Mouse (Mus musculus) forebrain, embryonic 15.5 days (tissue): ENCODE data around the gene Amz2. TPM values are rescaled to one million over a fixed set of nuclear protein-coding genes. Genes with fewer than 3 reads are reported as not detected.

ENCODE experiments used
- ATAC-seq: fragments of 200-750 bp; cut with Nextera tagmentation; replicated peaks from 2 replicates; pipeline ENCODE4 v1.8.0; 2017; ENCODE audit warnings: mild to moderate bottlenecking, moderate TSS enrichment, moderate library complexity
- H3K27ac ChIP-seq: fragments of 300-500 bp; sonication (generic); replicated peaks from 2 replicates; pipeline ENCODE4 v1.5.1; 2015; ENCODE audit warnings: mild to moderate bottlenecking, inconsistent platforms
- H3K27me3 ChIP-seq: fragments of 300-500 bp; sonication (generic); 2 replicates; pipeline ENCODE4 v1.6.1; 2015; ENCODE audit warnings: inconsistent platforms
- H3K36me3 ChIP-seq: fragments of 300-500 bp; sonication (generic); 2 replicates; pipeline ENCODE4 v1.6.1; 2015; ENCODE audit warnings: mild to moderate bottlenecking, inconsistent platforms
- H3K4me1 ChIP-seq: fragments of 300-500 bp; sonication (generic); 2 replicates; pipeline ENCODE4 v1.6.1; 2015; ENCODE audit warnings: inconsistent platforms
- H3K4me2 ChIP-seq: fragments of 300-500 bp; sonication (generic); replicated peaks from 2 replicates; pipeline ENCODE4 v1.6.1; 2015; ENCODE audit warnings: mild to moderate bottlenecking, inconsistent platforms
- H3K4me3 ChIP-seq: fragments of 300-500 bp; sonication (generic); 2 replicates; pipeline ENCODE4 v1.5.1; 2015; ENCODE audit warnings: mild to moderate bottlenecking, inconsistent platforms
- H3K9ac ChIP-seq: fragments of 300-500 bp; sonication (generic); replicated peaks from 2 replicates; pipeline ENCODE4 v1.6.1; 2015; ENCODE audit warnings: mild to moderate bottlenecking, inconsistent platforms
- H3K9me3 ChIP-seq: fragments of 300-500 bp; sonication (generic); 2 replicates; pipeline ENCODE4 v1.6.1; 2016; ENCODE audit warnings: inconsistent platforms
- WGBS: fragments of 180-500 bp; shearing (Covaris S2); methylation state at CpG from one replicate; pipeline ENCODE4 v1.1.7; 2015; ENCODE audit warnings: mixed read lengths; 5-methylcytosine and 5-hydroxymethylcytosine counted together
- polyA plus RNA-seq: library from polyadenylated mRNA; unstranded; fragments of >200 nt; fragmentation: Nextera tagmentation; extraction: Ambion mirVana; gene quantifications from 2 replicates; pipeline ENCODE4 v1.2.1, GENCODE M21; 2015

Gene Amz2
- polyA plus RNA-seq, 1 experiment from 2014 or later, result 67.3 TPM

GRCm38 (mm10) chr11:109474086-109474742 lies 48.5 kb downstream of the Amz2 start:
- ATAC-seq, result peak; percentile 39

GRCm38 (mm10) chr11:109474836-109475235 lies 49.1 kb downstream of the Amz2 start:
- H3K4me1 ChIP-seq, result peaks cover 29% of the 10 kb centered on the region
- no peak overlapping the region for H3K4me3 ChIP-seq
- no peaks in the 10 kb centered on the region for H3K9me3 ChIP-seq
- H3K36me3 ChIP-seq, result no peaks in the 10 kb centered on the region
- H3K4me2 ChIP-seq, result no peak overlapping the region
- 73% methylated on average over 13 of the region's 13 CpGs for WGBS
- H3K9ac ChIP-seq, result no peak overlapping the region
- H3K27ac ChIP-seq, result no peak overlapping the region
- H3K27me3 ChIP-seq, result no peaks in the 10 kb centered on the region
- no peak for ATAC-seq

More at GRCm38 (mm10) chr11:109474086-109474742, 48.5 kb downstream of the Amz2 start:
- Histone ChIP-seq H3K4me1 (peaks cover 29% of the 10 kb centered on the region), H3K4me3 (peak overlapping the region; percentile 89), H3K4me2 (peak overlapping the region; percentile 86), H3K9me3 (no peaks in the 10 kb centered on the region), H3K9ac (peak overlapping the region; percentile 80), H3K27ac (peak overlapping the region; percentile 94), H3K27me3 (no peaks in the 10 kb centered on the region), H3K36me3 (no peaks in the 10 kb centered on the region)
- 11% methylated on average over 14 of the region's 14 CpGs for WGBS

- Histone ChIP-seq H3K27ac (no peak overlapping the region), H3K4me2 (no peak overlapping the region)
- 64% methylated on average over 4 of the region's 4 CpGs for WGBS
Observed at GRCm38 (mm10) chr11:109475717-109476116, 50.0 kb downstream of the Amz2 start.

GRCm38 (mm10) chr11:109476241-109476640 lies 50.5 kb downstream of the Amz2 start:
- Histone ChIP-seq H3K27ac (0 out of 2 replicates have a peak overlapping the region, but pooled peaks have one; percentile 38), H3K36me3 (no peaks in the 10 kb centered on the region), H3K9ac (no peak overlapping the region), H3K4me1 (peaks cover 29% of the 10 kb centered on the region), H3K27me3 (no peaks in the 10 kb centered on the region), H3K9me3 (no peaks in the 10 kb centered on the region), H3K4me3 (no peak overlapping the region), H3K4me2 (no peak overlapping the region)
- no peak for ATAC-seq
- WGBS, result 0% methylated on average over 2 of the region's 2 CpGs

More at GRCm38 (mm10) chr11:109475717-109476116, 50.0 kb downstream of the Amz2 start:
- Histone ChIP-seq H3K36me3 (no peaks in the 10 kb centered on the region), H3K27me3 (no peaks in the 10 kb centered on the region), H3K4me1 (peaks cover 29% of the 10 kb centered on the region), H3K4me3 (no peak overlapping the region), H3K9ac (no peak overlapping the region), H3K9me3 (no peaks in the 10 kb centered on the region)
- no peak for ATAC-seq

GRCm38 (mm10) chr11:109476653-109477052 lies 50.9 kb downstream of the Amz2 start:
- ATAC-seq, result no peak
- no peaks in the 10 kb centered on the region for H3K9me3 ChIP-seq
- no peak overlapping the region for H3K4me2 ChIP-seq
- H3K9ac ChIP-seq, result no peak overlapping the region
- no peak overlapping the region for H3K4me3 ChIP-seq
- 0 out of 2 replicates have a peak overlapping the region, but pooled peaks have one; percentile 38 for H3K27ac ChIP-seq
- no peaks in the 10 kb centered on the region for H3K27me3 ChIP-seq
- peaks cover 28% of the 10 kb centered on the region for H3K4me1 ChIP-seq
- H3K36me3 ChIP-seq, result no peaks in the 10 kb centered on the region
- 26% methylated on average over 6 of the region's 6 CpGs for WGBS

GRCm38 (mm10) chr11:109477606-109478380 lies 52.0 kb downstream of the Amz2 start:
- Histone ChIP-seq H3K36me3 (no peaks in the 10 kb centered on the region), H3K9me3 (no peaks in the 10 kb centered on the region), H3K9ac (no peak overlapping the region), H3K4me3 (no peak overlapping the region), H3K27me3 (no peaks in the 10 kb centered on the region), H3K4me2 (no peak overlapping the region), H3K4me1 (peaks cover 19% of the 10 kb centered on the region), H3K27ac (no peak overlapping the region)
- 58% methylated on average over 16 of the region's 16 CpGs for WGBS
- ATAC-seq, result no peak

GRCm38 (mm10) chr11:109479575-109480285 lies 54.0 kb downstream of the Amz2 start:
- H3K4me3 ChIP-seq, result no peak overlapping the region
- H3K27me3 ChIP-seq, result no peaks in the 10 kb centered on the region
- no peak overlapping the region for H3K9ac ChIP-seq
- no peak for ATAC-seq
- H3K4me2 ChIP-seq, result no peak overlapping the region
- H3K36me3 ChIP-seq, result no peaks in the 10 kb centered on the region
- no peak overlapping the region for H3K27ac ChIP-seq
- no peaks in the 10 kb centered on the region for H3K9me3 ChIP-seq
- H3K4me1 ChIP-seq, result peaks cover 14% of the 10 kb centered on the region
- WGBS, result 36% methylated on average over 16 of the region's 16 CpGs

- Histone ChIP-seq H3K36me3 (no peaks in the 10 kb centered on the region), H3K27me3 (no peaks in the 10 kb centered on the region), H3K4me1 (peaks cover 14% of the 10 kb centered on the region), H3K9me3 (no peaks in the 10 kb centered on the region), H3K4me3 (no peak overlapping the region), H3K27ac (no peak overlapping the region), H3K9ac (no peak overlapping the region), H3K4me2 (no peak overlapping the region)
- ATAC-seq, result no peak
- 84% methylated on average over 8 of the region's 8 CpGs for WGBS
Observed at GRCm38 (mm10) chr11:109480440-109480839, 54.7 kb downstream of the Amz2 start.

GRCm38 (mm10) chr11:109485398-109486045 lies 59.8 kb downstream of the Amz2 start:
- H3K36me3 ChIP-seq, result no peaks in the 10 kb centered on the region

GRCm38 (mm10) chr11:109487111-109487510 lies 61.4 kb downstream of the Amz2 start:
- Histone ChIP-seq H3K9me3 (no peaks in the 10 kb centered on the region), H3K36me3 (no peaks in the 10 kb centered on the region), H3K9ac (no peak overlapping the region), H3K27me3 (no peaks in the 10 kb centered on the region), H3K4me2 (no peak overlapping the region), H3K4me3 (no peak overlapping the region), H3K27ac (no peak overlapping the region), H3K4me1 (no peaks in the 10 kb centered on the region)
- 11% methylated on average over 1 of the region's 1 CpGs for WGBS
- no peak for ATAC-seq

More at GRCm38 (mm10) chr11:109485398-109486045, 59.8 kb downstream of the Amz2 start:
- H3K4me3 ChIP-seq, result no peak overlapping the region
- H3K4me2 ChIP-seq, result no peak overlapping the region
- H3K9ac ChIP-seq, result no peak overlapping the region
- WGBS, result 88% methylated on average over 15 of the region's 15 CpGs
- no peaks in the 10 kb centered on the region for H3K27me3 ChIP-seq
- no peaks in the 10 kb centered on the region for H3K4me1 ChIP-seq
- H3K27ac ChIP-seq, result no peak overlapping the region
- H3K9me3 ChIP-seq, result no peaks in the 10 kb centered on the region
- no peak for ATAC-seq

GRCm38 (mm10) chr11:109487991-109488684 lies 62.4 kb downstream of the Amz2 start:
- no peaks in the 10 kb centered on the region for H3K9me3 ChIP-seq
- H3K9ac ChIP-seq, result no peak overlapping the region
- no peaks in the 10 kb centered on the region for H3K36me3 ChIP-seq
- WGBS, result 86% methylated on average over 10 of the region's 10 CpGs
- ATAC-seq, result no peak
- H3K27ac ChIP-seq, result no peak overlapping the region
- H3K4me2 ChIP-seq, result no peak overlapping the region
- H3K4me3 ChIP-seq, result no peak overlapping the region
- no peaks in the 10 kb centered on the region for H3K4me1 ChIP-seq
- H3K27me3 ChIP-seq, result no peaks in the 10 kb centered on the region
